Mouse (Mus musculus) left cerebral cortex, postnatal 14 days (tissue): ENCODE data around the gene Paqr3. TPM values are rescaled to one million over a fixed set of nuclear protein-coding genes. Genes with fewer than 3 reads are reported as not detected.

Experiments used
- DNase-seq, 2 experiments: peaks; one replicate each; pipeline ENCODE4 v3.0.0; 2021 to 2022; ENCODE audit warnings: low spot score in 2 of 2, mixed read lengths in 1 of 2
- intact Hi-C: fragments of 180-260 bp; cut with DNase I; formaldehyde crosslinking; loops from one replicate; pipeline ENCODE4 v1.15.1; 2025
- long read RNA-seq, 2 experiments: library from polyadenylated mRNA; stranded (forward); transcript quantifications; one replicate each; pipeline ENCODE4 v2.0.0; 2021
- total RNA-seq, 2 experiments: library from RNA; stranded (reverse); gene quantifications; 2 replicates each; pipeline ENCODE4 v1.2.3; 2021

The Paqr3 gene
- 10 to 100 TPM; 27.2 to 29.3 TPM for total RNA-seq
- long read RNA-seq, experiment 1, partial matches to known transcripts, result 12 of 25 reads
- long read RNA-seq, experiment 1, other reads (novel, unspliced or antisense), result 10 of 25 reads
- long read RNA-seq, experiment 2, transcript Paqr3-203 (7 exons, 2,257 nt), result major isoform, 8 of 24 reads
- long read RNA-seq, experiment 2, partial matches to known transcripts, result 11 of 24 reads
- long read RNA-seq, experiment 2, other reads (novel, unspliced or antisense), result 5 of 24 reads

DNA sequence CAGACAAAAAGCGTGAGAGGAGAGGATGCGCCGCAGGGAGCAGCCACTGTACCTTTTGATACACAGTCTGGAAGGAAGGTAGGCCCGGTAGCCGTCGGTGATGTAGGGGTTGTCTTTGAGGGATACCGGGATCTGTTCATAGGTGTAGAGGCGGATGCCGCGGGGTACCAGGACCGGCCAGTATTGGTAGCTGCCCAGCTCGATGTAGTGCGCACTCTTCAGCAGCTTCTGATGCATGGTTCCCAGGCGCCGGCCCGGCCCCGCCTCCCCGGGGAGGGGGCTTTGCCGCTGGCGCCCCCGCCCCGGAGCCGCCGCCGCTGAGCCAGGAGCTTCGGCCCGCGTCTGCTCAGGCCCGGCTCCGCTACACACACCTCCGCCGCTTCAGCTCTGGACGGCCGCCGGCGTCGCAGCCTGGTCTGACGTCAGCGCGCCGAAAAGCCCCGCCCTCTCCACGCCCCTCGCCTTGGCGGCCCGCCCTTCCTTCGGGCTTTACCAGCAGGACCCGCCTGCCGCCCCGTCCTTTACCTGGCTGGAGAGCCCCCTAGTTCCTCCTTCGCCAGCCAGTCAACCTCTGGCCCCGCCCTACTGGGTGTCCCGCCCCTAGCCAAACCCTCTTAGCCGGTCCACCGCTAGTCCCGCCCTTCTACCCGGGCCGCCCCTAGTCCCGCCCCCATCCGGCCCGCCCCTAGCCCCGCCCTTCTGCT lies at the start of gene Paqr3:
Paqr3 (minus strand) TSS at position 390 of the 704 bp plus-strand sequence.
- peak; percentile 95 to 98 for DNase-seq
- intact Hi-C loops, result no loop called here

- no peak for DNase-seq
- intact Hi-C loops, result no loop called here
Observed at GRCm38 (mm10) chr5:97154688-97155087, 43.3 kb upstream of the Paqr3 start.

GRCm38 (mm10) chr5:97135331-97135730 lies 23.9 kb upstream of the Paqr3 start:
- no peak for DNase-seq
- intact Hi-C loops, result loop anchor here (10.0 kb wide), 1 partner anchor 169 kb away; no protein-coding TSS in a partner anchor

DNA sequence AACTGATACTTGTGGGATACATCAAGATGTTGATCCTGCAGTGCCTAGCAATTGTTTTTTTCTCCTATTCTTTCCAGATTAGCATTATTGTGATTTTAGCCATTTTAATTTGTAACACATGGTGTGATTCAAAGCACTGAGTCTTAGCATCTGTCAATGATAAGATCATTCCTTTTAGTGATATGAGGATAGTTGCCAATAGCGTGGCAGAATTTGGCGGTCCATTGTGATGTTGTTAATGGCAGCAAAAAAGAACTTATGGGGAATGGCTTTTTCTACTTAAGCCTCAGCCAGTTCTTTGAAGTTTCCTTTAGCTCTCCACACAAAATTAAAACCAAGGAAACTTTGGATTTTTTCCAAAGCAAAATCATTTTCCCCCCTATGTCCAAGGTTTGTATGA lies 18.2 kb upstream of the Paqr3 start:
- intact Hi-C loops, result loop anchor here (5.0 to 10.0 kb wide), 4 partner anchors 468 to 1745 kb away; partner anchors contain the start of gene Cfap299
- DNase-seq, result no peak

- DNase-seq, result peak; percentile 74 to 80
- intact Hi-C loops, result loop anchor here (5.0 to 10.0 kb wide), 4 partner anchors 469 to 1746 kb away; partner anchors contain the start of gene Cfap299
Observed at GRCm38 (mm10) chr5:97128242-97129226, 17.1 kb upstream of the Paqr3 start.

DNA sequence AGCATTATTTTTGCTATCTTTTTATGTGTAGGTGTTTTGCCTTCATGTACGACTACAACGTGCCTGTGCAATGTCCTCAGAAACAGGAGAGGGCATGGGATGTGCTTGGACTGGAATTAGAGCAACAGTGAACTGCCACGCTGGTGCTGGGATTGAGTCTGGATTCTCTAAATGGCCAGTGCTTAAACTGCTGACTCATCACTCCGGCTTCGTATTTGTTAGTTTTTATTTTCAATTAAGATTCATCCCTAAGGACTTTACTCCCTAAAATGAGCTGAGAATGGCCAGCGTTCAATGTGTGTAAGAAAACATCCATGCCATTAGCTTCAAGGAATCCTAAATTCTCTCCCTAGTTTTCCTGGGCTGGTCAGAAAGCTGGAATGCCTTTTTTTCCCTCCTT lies 15.9 kb upstream of the Paqr3 start:
- no peak for DNase-seq
- intact Hi-C loops, result loop anchor here (5.0 to 10.0 kb wide), 4 partner anchors 470 to 1748 kb away; partner anchors contain the start of gene Cfap299

GRCm38 (mm10) chr5:97126005-97126404 lies 14.6 kb upstream of the Paqr3 start:
- peak; percentile 49 to 67 for DNase-seq
- intact Hi-C loops, result loop anchor here (5.0 to 10.0 kb wide), 4 partner anchors 471 to 1749 kb away; partner anchors contain the start of gene Cfap299

- no peak for DNase-seq
- intact Hi-C loops, result loop anchor here (5.0 to 10.0 kb wide), 4 partner anchors 472 to 1749 kb away; partner anchors contain the start of gene Cfap299
Observed at GRCm38 (mm10) chr5:97125459-97125970, 14.1 kb upstream of the Paqr3 start.

GRCm38 (mm10) chr5:97124977-97125376 lies 13.6 kb upstream of the Paqr3 start:
- no peak for DNase-seq

GRCm38 (mm10) chr5:97110697-97111096 lies 699 bp downstream of the Paqr3 start:
- peak in 1 of 2 experiments; percentile 17 for DNase-seq
- intact Hi-C loops, result no loop called here

More at GRCm38 (mm10) chr5:97124977-97125376, 13.6 kb upstream of the Paqr3 start:
- intact Hi-C loops, result loop anchor here (5.0 to 10.0 kb wide), 4 partner anchors 472 to 1750 kb away; partner anchors contain the start of gene Cfap299

- intact Hi-C loops, result no loop called here
Observed at GRCm38 (mm10) chr5:97110133-97110532, 1.3 kb downstream of the Paqr3 start.

DNA sequence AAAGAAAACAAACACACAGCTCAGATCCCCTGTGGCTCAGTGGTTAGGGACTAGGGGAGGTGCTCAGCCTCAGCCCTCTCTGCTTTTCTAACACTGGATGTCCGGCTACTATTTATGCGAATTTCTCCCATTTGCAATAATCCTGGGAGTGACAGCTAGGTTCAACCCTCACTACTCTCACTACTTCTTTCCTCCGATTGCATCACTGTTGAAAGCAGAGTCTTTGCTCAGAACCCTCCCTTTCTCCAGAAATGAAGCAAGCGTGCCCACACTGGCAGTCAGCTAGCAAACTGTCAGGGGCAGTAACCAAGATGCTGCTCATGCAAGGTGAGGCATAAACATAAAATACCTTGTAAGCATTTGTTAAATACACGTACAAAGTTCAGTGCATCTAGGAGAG lies 3.1 kb downstream of the Paqr3 start:
- intact Hi-C loops, result no loop called here
- DNase-seq, result no peak

More at GRCm38 (mm10) chr5:97110133-97110532, 1.3 kb downstream of the Paqr3 start:
- DNase-seq, result no peak

DNA sequence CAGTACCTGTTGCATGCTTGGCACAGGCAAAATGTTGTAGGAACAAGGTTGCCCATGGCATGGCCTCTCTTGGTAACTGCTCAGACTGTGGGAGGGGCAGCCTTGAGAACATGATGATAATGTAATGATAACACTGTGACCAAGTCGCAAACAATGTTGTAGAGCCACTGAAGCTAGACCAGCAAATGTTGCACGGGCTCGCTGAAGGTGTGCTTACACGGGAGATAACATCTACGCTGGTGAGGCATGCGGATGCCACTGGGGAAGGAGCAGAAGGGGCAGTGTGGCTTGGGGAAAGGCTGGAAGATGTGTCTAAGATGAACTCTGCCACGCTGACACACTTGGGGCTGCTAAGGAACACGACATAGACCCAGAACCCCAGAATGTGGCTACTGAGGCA lies 11.4 kb downstream of the Paqr3 start:
- DNase-seq, result no peak
- intact Hi-C loops, result no loop called here

GRCm38 (mm10) chr5:97097631-97098041 lies 13.8 kb downstream of the Paqr3 start:
- no peak for DNase-seq
- intact Hi-C loops, result no loop called here

GRCm38 (mm10) chr5:97095335-97095734 lies 16.1 kb downstream of the Paqr3 start:
- intact Hi-C loops, result no loop called here
- no peak for DNase-seq

DNA sequence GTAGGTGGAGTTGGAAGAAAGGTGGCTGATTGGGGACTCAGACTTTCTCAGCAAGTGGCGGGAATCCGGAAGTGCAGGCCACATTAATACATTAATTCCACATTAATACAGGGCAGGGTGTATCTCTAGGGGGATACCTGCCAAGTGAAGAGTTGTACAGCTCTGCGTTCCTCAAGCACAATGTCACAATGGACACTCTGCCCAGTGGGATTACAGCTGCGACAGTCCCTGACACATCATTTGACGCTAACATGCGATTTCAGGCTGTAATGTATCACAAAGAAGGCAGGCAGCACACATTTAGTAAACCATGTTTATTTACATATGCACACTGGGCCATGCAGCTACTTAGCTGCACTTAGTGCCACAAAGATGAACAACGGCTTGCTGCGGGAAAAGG lies 18.4 kb downstream of the Paqr3 start:
- DNase-seq, result no peak
- intact Hi-C loops, result no loop called here

- intact Hi-C loops, result no loop called here
- no peak for DNase-seq
Observed at GRCm38 (mm10) chr5:97090034-97090784, 21.2 kb downstream of the Paqr3 start.

DNA sequence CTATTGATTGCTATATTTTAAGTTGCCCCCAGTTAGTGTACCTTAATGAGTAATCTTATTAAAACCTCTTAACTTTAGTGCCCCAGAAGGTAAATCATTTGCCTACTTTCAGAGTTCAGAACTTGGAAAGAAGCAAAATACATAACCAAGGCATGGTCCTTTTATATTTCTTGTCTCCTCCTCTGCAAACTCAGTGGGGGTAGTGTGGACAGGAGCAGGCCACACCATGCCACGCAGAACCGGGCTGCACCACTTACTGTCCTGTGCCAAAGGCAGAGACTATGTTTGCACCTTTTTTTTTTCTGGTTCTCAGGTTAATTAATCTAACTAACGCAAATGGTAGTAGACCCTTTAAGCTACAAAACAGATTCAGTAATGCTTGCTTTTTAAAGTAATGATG lies 22.0 kb downstream of the Paqr3 start:
- no peak for DNase-seq
- intact Hi-C loops, result no loop called here
